Comparison of ENCODE assay signal across 23 mouse cellular contexts in the genomic region with DNA sequence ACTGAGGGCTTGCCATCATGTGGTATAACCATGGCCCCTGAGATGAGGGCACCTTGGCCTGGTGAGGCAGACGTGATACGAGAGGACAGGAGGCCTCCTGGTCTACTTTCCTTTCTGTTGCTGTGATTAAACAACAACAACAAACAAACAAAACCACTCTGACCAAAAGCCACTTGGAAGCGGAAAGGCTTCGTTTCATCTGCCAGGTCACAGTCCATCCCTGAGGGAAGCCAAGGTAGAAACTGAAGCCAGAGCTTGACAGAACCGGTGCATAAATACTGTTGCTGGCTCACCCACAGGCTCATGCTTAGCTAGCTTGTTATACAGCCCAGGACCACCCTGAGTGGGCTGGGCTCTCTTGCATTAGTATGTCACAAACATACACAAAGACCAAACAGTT. TPM values are rescaled to one million over a fixed set of nuclear protein-coding genes. Genes with fewer than 3 reads are reported as not detected.
DNase-seq lines count a peak whose midpoint lies in the region; TF ChIP-seq lines count a peak whose summit lies in the region.
"Had no signal": no experiment of that assay in that cellular context is flagged by ENCODE, and none has a peak within 500 bp of the region (broad histone marks: within the 10 kb centered on the region; RNA-seq: fewer than 3 reads in every experiment).

No protein-coding gene starts in this region.

- H3K27ac ChIP-seq in gastrocnemius, adult 2 months, result no peak overlapping the region
- H3K27ac ChIP-seq: embryonic facial prominence, embryonic 10.5 days; embryonic facial prominence, embryonic 13.5 days; forebrain, embryonic 12.5 days; forebrain, embryonic 15.5 days; hindbrain, embryonic 12.5 days; hindbrain, embryonic 15.5 days had no signal

- peak; percentile 6 for DNase-seq in gastrocnemius, adult 2 months
- no peak for DNase-seq in gastrocnemius, adult 18-20 months (ENCODE audit: low spot score)
- DNase-seq in kidney, adult 8-10 months, result peak; percentile 34 to 37
- DNase-seq in kidney, postnatal 10 days, result no peak
- peak; percentile 54 to 59 for DNase-seq in kidney, postnatal 36 days
- no peak for DNase-seq in kidney, adult 11 months
- DNase-seq: adrenal gland, adult 8-10 months; adrenal gland, postnatal 25 days; cerebellum, adult 11-12 months; cerebellum, adult 8-10 months; cerebellum, postnatal 10 days; cerebellum, postnatal 36 days; embryo, embryonic 11 days; gastrocnemius, postnatal 14 days had no signal

- no peak for TF ChIP-seq CTCF in gastrocnemius, adult 2 months (IDR thresholded peaks at IDR 0.05)

- H3K4me3 ChIP-seq in gastrocnemius, adult 2 months, result no peak overlapping the region
- H3K4me3 ChIP-seq: embryonic facial prominence, embryonic 10.5 days; embryonic facial prominence, embryonic 13.5 days; erythroblast, embryonic 14.5 days; forebrain, embryonic 12.5 days; forebrain, embryonic 15.5 days; hindbrain, embryonic 12.5 days; hindbrain, embryonic 15.5 days had no signal

- intact Hi-C loops in gastrocnemius, adult 2 months (cut with DNase I), result no loop called here

RNA-seq across cellular contexts. Expression of gene Klf11, which starts 24.7 kb away (rescaled TPM):
- total RNA-seq in gastrocnemius, adult 2 months (2021), result 1 to 10 TPM; 4.1 to 7.9 TPM
- total RNA-seq in gastrocnemius, adult 18-20 months (2021), result 1 to 10 TPM; 4.3 to 6.3 TPM

RNA-seq across cellular contexts. Expression of gene Grhl1, which starts 54.3 kb away (rescaled TPM):
- under 1 TPM; 0.17 to 0.59 TPM for total RNA-seq in gastrocnemius, adult 2 months (2021)
- under 1 TPM; 0.24 to 0.27 TPM for total RNA-seq in gastrocnemius, adult 18-20 months (2021)

RNA-seq across cellular contexts. Expression of gene Cys1, which starts 55.2 kb away (rescaled TPM):
- 1 to 10 TPM; 1.8 to 2.7 TPM for total RNA-seq in gastrocnemius, adult 2 months (2021)
- 1 to 10 TPM; 1.7 to 2.7 TPM for total RNA-seq in gastrocnemius, adult 18-20 months (2021)
- total RNA-seq: ES-E14; hematopoietic stem cell, adult 5-6 weeks had no signal

Comparison
In these comparisons a context has a peak if more than half of its experiments do, and no peak if none do; other contexts are left out.
1. DNase-seq: peak in gastrocnemius, adult 2 months (single experiment), kidney, adult 8-10 months (2 of 2) and kidney, postnatal 36 days (2 of 2); none in gastrocnemius, adult 18-20 months (single experiment), kidney, postnatal 10 days (single experiment) and kidney, adult 11 months (single experiment).